Mouse (Mus musculus) T-helper 17 cell (primary cell): ENCODE measurements around the gene Gm8947.

Experiments
- in situ Hi-C, 2 experiments: fragments of 300-600 bp; cut with MboI, MseI; formaldehyde crosslinking; loops; 1 replicate in 1 of 2; 2 replicates in 1 of 2; pipeline ENCODE4 v1.15.1; 2025; ENCODE audit warnings: high pct_unique_total_duplicates in 2 of 2

The Gm8947 gene

DNA sequence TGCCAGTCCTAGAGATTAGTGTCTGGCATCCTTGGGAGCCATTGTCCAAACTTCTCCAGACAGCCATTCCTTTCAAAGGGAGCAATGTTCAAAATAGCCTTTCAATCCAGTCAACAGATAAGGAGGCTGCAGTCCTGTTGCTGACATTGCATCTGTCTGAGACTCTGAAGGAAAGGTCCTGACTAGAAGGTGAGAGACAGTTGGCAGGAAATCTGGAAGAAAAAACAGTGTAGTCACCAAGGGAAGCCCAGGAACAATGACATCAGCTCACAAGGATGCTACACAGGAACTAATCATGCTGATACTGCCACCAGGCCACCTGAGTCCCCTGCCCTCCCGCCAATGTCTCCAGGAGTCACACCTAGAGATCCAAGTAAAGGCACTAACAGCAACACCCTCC lies 31.2 kb downstream of the Gm8947 start:
- in situ Hi-C loops: no loop called here

DNA sequence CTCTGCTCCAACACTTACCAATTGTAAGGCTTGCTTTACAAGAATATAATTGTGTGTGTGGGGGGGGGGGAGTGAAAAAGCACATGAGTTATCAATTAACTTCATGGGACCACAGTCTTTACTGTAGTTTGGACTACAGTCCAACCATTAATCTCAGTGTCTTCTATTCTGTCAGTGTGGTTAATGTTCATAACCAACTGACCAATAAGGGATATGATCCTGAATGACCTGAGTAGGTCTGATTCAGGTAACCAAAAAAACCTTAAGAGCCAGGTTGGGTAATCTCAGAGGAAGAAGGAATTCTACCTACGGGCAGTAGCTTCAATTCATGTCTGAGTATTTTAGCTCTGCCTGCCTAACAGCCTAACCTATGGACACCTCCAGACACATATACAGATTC lies 32.4 kb downstream of the Gm8947 start:
- in situ Hi-C loops: no loop called here

DNA sequence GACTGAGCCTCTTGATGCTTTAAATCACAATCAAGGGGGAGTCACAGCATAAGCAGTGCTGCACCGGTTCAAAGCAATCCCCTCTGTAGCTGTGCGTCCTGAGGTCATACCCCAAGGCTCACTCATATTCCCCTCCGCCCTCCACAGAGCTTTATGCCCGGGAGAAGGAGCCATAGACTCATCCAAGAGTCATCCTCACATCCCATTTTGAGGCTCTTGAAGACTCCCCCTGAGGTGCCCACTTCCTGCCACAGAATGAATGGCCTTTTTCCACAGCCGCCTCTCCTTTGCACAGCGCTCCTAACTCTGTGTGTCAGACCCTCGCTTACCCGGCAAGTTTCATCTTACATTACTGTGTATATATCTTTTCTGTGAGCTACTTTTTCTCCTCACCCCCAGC lies 35.3 kb downstream of the Gm8947 start:
- in situ Hi-C loops: no loop called here

DNA sequence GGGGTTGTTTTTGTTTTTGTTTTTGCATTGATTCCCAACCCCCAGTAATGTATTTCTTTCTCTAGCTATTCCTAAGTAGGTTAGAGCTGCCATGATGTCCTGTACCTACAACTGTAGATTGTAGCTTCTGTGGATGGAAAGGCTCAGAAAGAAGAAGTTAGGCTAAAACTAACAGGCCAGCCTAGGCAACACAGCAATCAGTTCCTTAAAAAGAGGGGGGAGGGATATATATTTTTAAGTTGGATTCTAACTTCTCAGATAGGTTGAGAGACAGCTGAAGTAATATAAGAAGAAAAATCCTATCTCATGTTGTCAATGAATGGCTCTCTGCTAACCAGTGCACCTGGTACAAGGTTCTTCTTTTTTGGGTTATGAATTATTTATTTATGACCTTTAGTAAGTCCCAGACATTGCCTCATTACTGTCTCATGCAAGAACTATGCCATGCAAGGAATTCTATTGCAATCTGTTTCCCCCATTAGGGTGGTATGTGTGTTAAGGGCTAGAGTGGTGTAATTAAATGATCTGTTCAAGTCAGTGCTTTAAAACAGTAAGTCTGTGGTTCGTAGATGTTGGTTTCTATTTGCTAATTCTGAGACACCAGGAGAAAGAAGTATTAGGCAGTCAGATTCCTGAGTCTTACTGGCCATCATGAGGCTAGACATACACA lies 36.3 kb downstream of the Gm8947 start:
- in situ Hi-C loops: no loop called here

DNA sequence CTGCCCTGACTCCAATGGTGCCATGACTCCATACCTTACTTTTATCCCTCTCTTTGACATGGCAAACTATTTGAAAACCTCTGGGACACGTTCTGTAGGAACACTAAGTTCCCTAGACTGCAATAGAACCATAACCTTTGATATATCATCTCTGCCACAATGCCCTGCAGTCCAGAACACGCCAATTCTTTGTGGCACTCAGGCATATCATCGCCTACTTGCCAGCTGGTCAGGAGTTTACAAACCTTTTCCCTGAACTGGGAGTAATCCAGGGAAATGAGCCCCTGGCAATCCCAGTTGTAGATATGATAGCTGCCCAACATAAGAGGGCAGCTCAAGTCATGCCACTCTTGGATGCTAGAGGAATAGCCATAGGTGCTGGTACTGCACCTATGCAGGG lies 40.2 kb downstream of the Gm8947 start:
- in situ Hi-C loops: no loop called here

DNA sequence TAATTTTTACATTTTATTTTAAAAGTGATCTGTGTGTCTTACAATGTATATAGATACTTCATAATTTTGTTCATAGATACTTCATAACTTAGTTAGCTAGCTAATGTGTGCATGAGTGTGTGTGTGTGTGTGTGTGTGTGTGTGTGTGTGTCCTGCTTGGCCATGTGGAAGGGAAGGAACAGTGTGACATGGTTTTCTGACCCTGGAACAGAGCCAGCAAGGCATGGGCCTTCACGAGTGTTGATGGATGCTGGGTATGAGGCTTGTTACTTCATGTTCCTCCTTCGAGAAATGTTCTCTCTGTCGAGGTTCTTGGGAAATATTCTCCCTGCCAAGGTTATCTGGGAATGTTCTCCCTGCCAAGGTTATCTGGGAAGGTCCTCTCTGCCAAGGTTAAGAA lies 41.6 kb downstream of the Gm8947 start:
- in situ Hi-C loops: no loop called here

DNA sequence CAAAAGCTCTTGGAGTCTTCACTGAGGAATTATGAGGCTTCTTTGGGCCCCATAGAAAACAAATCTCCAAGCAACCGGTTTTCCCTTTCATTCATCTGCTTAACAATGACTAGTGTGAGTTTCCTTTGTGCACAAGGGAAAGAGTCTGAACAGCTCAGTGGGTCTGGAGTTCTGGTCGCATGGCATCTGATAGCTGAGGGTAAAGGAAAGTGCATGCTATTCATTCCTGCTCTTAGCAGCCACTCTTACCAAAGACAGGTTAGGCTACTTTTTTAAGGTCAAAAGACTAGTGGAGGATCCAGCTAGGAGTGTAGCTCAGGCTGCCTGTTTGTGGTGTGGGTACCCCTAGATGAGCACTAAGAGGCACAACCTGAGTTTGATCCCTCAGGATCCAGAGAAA lies 43.4 kb downstream of the Gm8947 start:
- in situ Hi-C loops: no loop called here

DNA sequence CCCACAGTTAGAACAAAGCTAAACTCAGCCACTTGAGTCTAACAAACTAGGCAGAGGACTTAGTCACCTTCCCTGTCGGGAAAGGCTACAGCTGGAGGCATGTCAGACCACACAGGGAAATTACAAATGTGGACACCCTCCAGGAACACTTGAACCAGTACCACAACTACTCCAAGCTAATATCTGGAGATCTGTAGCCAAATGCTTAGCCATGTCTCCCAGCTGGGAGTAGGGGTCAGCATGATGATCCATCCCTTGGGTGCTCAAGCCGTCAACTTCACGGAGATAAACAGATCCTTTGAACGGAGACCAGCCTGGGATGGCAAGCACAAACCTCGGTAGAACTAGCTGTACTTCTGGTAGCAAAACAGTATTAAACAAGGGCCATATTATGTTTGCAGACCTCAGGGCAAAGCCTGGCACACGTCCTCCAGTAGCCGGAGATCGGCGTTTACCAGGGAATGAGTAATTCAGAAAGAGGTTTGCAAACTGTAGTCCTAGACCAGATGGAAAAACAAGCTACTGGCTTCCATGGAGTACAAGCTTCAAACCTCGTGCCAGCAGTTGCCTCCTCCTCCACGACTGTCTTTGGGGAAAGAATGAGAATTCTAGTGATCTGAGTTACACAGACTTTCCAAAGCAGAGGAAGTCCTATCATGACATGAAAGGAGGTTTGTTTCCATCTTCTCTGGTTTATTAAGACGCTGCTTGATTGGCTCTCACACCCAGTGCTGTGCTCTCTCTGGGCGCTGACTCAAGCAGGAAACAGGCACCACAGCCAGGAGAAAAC lies 44.2 kb downstream of the Gm8947 start:
- in situ Hi-C loops: no loop called here

DNA sequence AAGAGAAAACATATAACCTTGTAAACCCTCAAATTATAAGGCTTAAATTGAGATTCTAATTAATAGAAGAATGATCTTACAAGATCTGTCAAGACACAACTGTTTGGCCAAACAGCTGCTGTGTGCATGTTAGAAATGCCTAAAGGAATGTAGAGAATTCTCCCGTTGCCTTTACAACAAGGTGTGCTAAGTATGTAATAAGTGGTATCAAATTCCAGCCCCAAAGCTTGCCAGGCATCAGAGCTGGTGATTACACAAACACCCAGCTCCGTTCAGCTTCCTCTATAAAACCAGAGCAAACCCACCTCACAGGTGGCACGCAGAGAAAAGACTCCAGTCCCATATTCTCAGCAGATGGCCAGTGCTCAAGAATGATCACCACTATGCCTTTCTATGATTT lies 45.6 kb downstream of the Gm8947 start:
- in situ Hi-C loops: no loop called here

DNA sequence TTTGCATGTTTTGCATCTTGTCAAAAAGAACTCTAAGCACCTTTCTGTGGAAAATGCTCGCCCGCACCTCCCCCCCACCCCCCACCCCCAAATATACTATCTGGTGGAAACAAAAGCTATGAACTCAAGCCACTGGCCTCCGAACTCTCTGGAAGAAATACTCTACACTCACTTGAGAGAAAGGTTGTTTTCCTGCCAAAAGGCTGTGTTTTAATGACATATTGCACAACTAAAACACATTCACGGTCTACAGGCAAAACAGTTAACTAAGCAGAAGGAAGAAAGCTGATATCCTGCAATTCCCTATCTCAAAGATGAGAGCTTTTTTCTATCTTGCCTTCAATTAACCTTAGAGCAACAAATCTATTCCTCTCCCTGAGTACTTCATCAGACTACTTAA lies 51.2 kb downstream of the Gm8947 start:
- in situ Hi-C loops: loop anchor here in 1 of 2 experiments (10.0 kb wide), 1 partner anchor 1791 kb away; no protein-coding TSS in a partner anchor
